Mouse (Mus musculus): ENCODE data around the gene S1pr2.

DNA sequence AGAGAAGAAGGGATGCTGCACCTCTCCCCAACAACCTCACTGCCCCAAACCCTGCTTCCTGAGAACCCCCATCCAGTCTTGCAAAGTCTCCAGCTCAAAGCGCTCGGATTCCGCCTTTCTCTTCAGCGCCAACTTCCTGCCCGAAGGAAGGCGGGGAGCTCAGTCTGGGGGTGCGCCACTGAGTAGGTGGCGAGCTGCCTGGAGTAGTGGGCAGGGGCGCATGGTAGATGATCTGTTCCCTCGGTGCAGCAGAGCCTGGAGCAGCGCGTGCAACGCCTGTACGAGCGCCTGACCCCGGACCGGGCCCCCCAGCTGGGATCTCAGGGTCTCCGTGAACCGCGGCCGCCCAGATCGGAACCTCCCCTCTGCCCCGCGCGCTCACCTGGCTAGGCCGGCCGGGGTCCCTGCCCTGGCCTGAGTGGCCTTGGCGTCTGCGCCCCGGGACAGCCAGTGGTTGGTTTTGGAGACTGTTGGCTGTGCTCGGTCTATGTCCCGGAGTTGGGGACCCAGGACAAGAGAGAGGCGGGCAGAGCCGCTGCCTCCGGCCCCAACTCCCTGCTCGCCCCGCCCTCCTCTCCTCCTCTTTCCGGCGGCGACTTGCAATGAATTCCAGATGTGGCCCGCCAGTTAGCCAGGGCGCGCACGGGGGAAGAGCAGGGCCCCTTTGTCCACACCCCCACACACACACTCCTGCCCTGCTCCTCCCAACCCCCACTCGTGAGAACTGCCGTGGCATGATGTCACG, at the start of gene S1pr2:
- no peak for TF ChIP-seq NELFE (IDR thresholded peaks at IDR 0.05; ENCODE audit: low read depth, low read length)
- TF ChIP-seq USF2 (conservative IDR thresholded peaks at IDR 0.05; ENCODE audit: low read depth, low read length), result no peak
- TF ChIP-seq CTCF (conservative IDR thresholded peaks at IDR 0.05 in 1 of 2, IDR thresholded peaks at IDR 0.05 in 1 of 2; ENCODE audit: low read depth in 2 of 2, low read length in 2 of 2), result no peak
- TF ChIP-seq KAT2A (IDR thresholded peaks at IDR 0.05; ENCODE audit: insufficient replicate concordance, low read length), result no peak
- no peak for TF ChIP-seq USF1 (IDR thresholded peaks at IDR 0.05; ENCODE audit: low read depth, low read length)
- TF ChIP-seq EP300 (IDR thresholded peaks at IDR 0.05; ENCODE audit: low read length), result peak; percentile 26; the same call in 1 of the 2 replicates
